Mouse (Mus musculus) midbrain, embryonic 16.5 days (tissue): ENCODE data around the gene Gramd1a. TPM values are rescaled to one million over a fixed set of nuclear protein-coding genes. Genes with fewer than 3 reads are reported as not detected.

Experiments used
- ATAC-seq: fragments of 200-750 bp; cut with Nextera tagmentation; 2 replicates; pipeline ENCODE4 v1.8.0; 2017; ENCODE audit warnings: moderate TSS enrichment
- H3K27ac ChIP-seq: fragments of 300-500 bp; sonication (generic); 2 replicates; pipeline ENCODE4 v1.5.1; 2014; ENCODE audit warnings: mild to moderate bottlenecking, low read length, mixed read lengths
- H3K27me3 ChIP-seq: fragments of 300-500 bp; sonication (generic); 2 replicates; pipeline ENCODE4 v1.6.1; 2014; ENCODE audit warnings: low read depth, low read length, mixed read lengths; ENCODE audit not compliant: control insufficient read depth, insufficient read depth
- H3K36me3 ChIP-seq: fragments of 300-500 bp; sonication (generic); 2 replicates; pipeline ENCODE4 v1.6.1; 2014; ENCODE audit warnings: mild to moderate bottlenecking, low read length, moderate library complexity, mixed read lengths; ENCODE audit not compliant: control insufficient read depth, insufficient read depth
- H3K4me1 ChIP-seq: fragments of 300-500 bp; sonication (generic); 2 replicates; pipeline ENCODE4 v1.6.1; 2014; ENCODE audit warnings: mild to moderate bottlenecking, low read length, mixed read lengths; ENCODE audit not compliant: control insufficient read depth, insufficient read depth
- H3K4me2 ChIP-seq: fragments of 300-500 bp; sonication (generic); 2 replicates; pipeline ENCODE4 v1.6.1; 2014; ENCODE audit warnings: mild to moderate bottlenecking, low read length, mixed read lengths
- H3K4me3 ChIP-seq: fragments of 300-500 bp; sonication (generic); 2 replicates; pipeline ENCODE4 v1.5.1; 2014; ENCODE audit warnings: low read depth, mild to moderate bottlenecking, low read length, moderate library complexity, mixed read lengths
- H3K9ac ChIP-seq: fragments of 300-500 bp; sonication (generic); 2 replicates; pipeline ENCODE4 v1.6.1; 2014; ENCODE audit warnings: low read depth, low read length, mixed read lengths
- H3K9me3 ChIP-seq: fragments of 300-500 bp; sonication (generic); replicated peaks from 2 replicates; pipeline ENCODE4 v1.6.1; 2014; ENCODE audit warnings: mild to moderate bottlenecking, low read length, mixed read lengths; ENCODE audit not compliant: control insufficient read depth, poor library complexity, severe bottlenecking
- WGBS: fragments of 180-500 bp; shearing (Covaris S2); extraction: QIAGEN DNeasy Blood & Tissue Kit; methylation state at CpG from one replicate; pipeline ENCODE4 v1.1.7; 2014; 5-methylcytosine and 5-hydroxymethylcytosine counted together
- polyA plus RNA-seq: library from polyadenylated mRNA; unstranded; fragments of >200 nt; fragmentation: Nextera tagmentation; extraction: Ambion mirVana; gene quantifications from 2 replicates; pipeline ENCODE4 v1.2.1, GENCODE M21; 2015

Gramd1a gene
- polyA plus RNA-seq, 1 experiment from 2014 or later: 239 TPM

- Histone ChIP-seq H3K9me3 (no peaks in the 10 kb centered on the region), H3K36me3 (peaks cover 30% of the 10 kb centered on the region), H3K27me3 (no peaks in the 10 kb centered on the region), H3K27ac (no peak overlapping the region), H3K4me2 (no peak overlapping the region), H3K4me1 (peaks cover 24% of the 10 kb centered on the region), H3K4me3 (no peak overlapping the region), H3K9ac (no peak overlapping the region)
- no peak for ATAC-seq
- WGBS: 97% methylated on average over 16 of the region's 16 CpGs
Measured at GRCm38 (mm10) chr7:31144886-31145285, 10.8 kb downstream of the Gramd1a start.

- Histone ChIP-seq H3K4me1 (no peaks in the 10 kb centered on the region), H3K27me3 (no peaks in the 10 kb centered on the region), H3K4me3 (no peak overlapping the region), H3K9ac (no peak overlapping the region), H3K36me3 (peaks cover 57% of the 10 kb centered on the region), H3K4me2 (no peak overlapping the region), H3K9me3 (no peaks in the 10 kb centered on the region), H3K27ac (no peak overlapping the region)
- 98% methylated on average over 10 of the region's 10 CpGs for WGBS
- ATAC-seq: no peak
Measured at GRCm38 (mm10) chr7:31140941-31141340, 14.8 kb downstream of the Gramd1a start.

- Histone ChIP-seq H3K9ac (no peak overlapping the region), H3K36me3 (peaks cover 63% of the 10 kb centered on the region), H3K9me3 (no peaks in the 10 kb centered on the region), H3K4me3 (no peak overlapping the region), H3K27ac (no peak overlapping the region), H3K4me2 (no peak overlapping the region), H3K4me1 (no peaks in the 10 kb centered on the region), H3K27me3 (no peaks in the 10 kb centered on the region)
- no peak for ATAC-seq
- WGBS: 89% methylated on average over 4 of the region's 4 CpGs
Measured at GRCm38 (mm10) chr7:31140302-31140701, 15.4 kb downstream of the Gramd1a start.

GRCm38 (mm10) chr7:31139765-31140164, 15.9 kb downstream of the Gramd1a start:
- Histone ChIP-seq H3K27me3 (no peaks in the 10 kb centered on the region), H3K4me3 (no peak overlapping the region), H3K4me2 (no peak overlapping the region), H3K4me1 (no peaks in the 10 kb centered on the region), H3K9ac (no peak overlapping the region), H3K36me3 (peaks cover 69% of the 10 kb centered on the region), H3K27ac (no peak overlapping the region), H3K9me3 (no peaks in the 10 kb centered on the region)
- peak; percentile 32; the same call in 1 of the 2 replicates for ATAC-seq
- WGBS: 72% methylated on average over 5 of the region's 5 CpGs

GRCm38 (mm10) chr7:31135717-31136116, 20.0 kb downstream of the Gramd1a start:
- no peak for ATAC-seq
- no peaks in the 10 kb centered on the region for H3K27me3 ChIP-seq
- H3K9ac ChIP-seq: no peak overlapping the region
- no peaks in the 10 kb centered on the region for H3K4me1 ChIP-seq
- H3K4me2 ChIP-seq: no peak overlapping the region
- no peak overlapping the region for H3K27ac ChIP-seq
- 98% methylated on average over 10 of the region's 10 CpGs for WGBS
- H3K4me3 ChIP-seq: no peak overlapping the region
- no peaks in the 10 kb centered on the region for H3K9me3 ChIP-seq
- H3K36me3 ChIP-seq: peaks cover 85% of the 10 kb centered on the region

- no peak overlapping the region for H3K4me3 ChIP-seq
- WGBS: 87% methylated on average over 4 of the region's 4 CpGs
- H3K27me3 ChIP-seq: no peaks in the 10 kb centered on the region
- H3K4me2 ChIP-seq: no peak overlapping the region
- ATAC-seq: no peak
- no peak overlapping the region for H3K27ac ChIP-seq
- H3K36me3 ChIP-seq: peaks cover 82% of the 10 kb centered on the region
- no peaks in the 10 kb centered on the region for H3K9me3 ChIP-seq
- no peaks in the 10 kb centered on the region for H3K4me1 ChIP-seq
- H3K9ac ChIP-seq: no peak overlapping the region
Measured at GRCm38 (mm10) chr7:31131866-31132265, 23.8 kb downstream of the Gramd1a start.

GRCm38 (mm10) chr7:31130841-31131240, 24.9 kb downstream of the Gramd1a start:
- H3K36me3 ChIP-seq: peaks cover 77% of the 10 kb centered on the region
- no peak overlapping the region for H3K27ac ChIP-seq
- H3K9me3 ChIP-seq: no peaks in the 10 kb centered on the region
- 26% methylated on average over 4 of the region's 4 CpGs for WGBS
- H3K9ac ChIP-seq: no peak overlapping the region
- 0 out of 2 replicates have a peak, but pooled peaks have one; percentile 12 for ATAC-seq
- H3K27me3 ChIP-seq: peaks cover 2% of the 10 kb centered on the region; the same call in 1 of the 2 replicates
- H3K4me3 ChIP-seq: no peak overlapping the region
- peaks cover 3% of the 10 kb centered on the region; the same call in 1 of the 2 replicates for H3K4me1 ChIP-seq
- H3K4me2 ChIP-seq: no peak overlapping the region

- no peak overlapping the region for H3K4me3 ChIP-seq
- no peak overlapping the region for H3K4me2 ChIP-seq
- no peak overlapping the region for H3K27ac ChIP-seq
- no peaks in the 10 kb centered on the region for H3K9me3 ChIP-seq
- no peak overlapping the region for H3K9ac ChIP-seq
- peaks cover 5% of the 10 kb centered on the region for H3K27me3 ChIP-seq
- 97% methylated on average over 7 of the region's 7 CpGs for WGBS
- ATAC-seq: no peak
- peaks cover 71% of the 10 kb centered on the region for H3K36me3 ChIP-seq
- peaks cover 6% of the 10 kb centered on the region; the same call in 1 of the 2 replicates for H3K4me1 ChIP-seq
Measured at GRCm38 (mm10) chr7:31130197-31130596, 25.5 kb downstream of the Gramd1a start.

GRCm38 (mm10) chr7:31128157-31128705, 27.5 kb downstream of the Gramd1a start:
- no peak for ATAC-seq
- no peaks in the 10 kb centered on the region for H3K9me3 ChIP-seq
- H3K4me2 ChIP-seq: no peak overlapping the region
- H3K4me1 ChIP-seq: peaks cover 6% of the 10 kb centered on the region; the same call in 1 of the 2 replicates
- WGBS: 69% methylated on average over 9 of the region's 9 CpGs
- peaks cover 51% of the 10 kb centered on the region for H3K36me3 ChIP-seq
- H3K27me3 ChIP-seq: peaks cover 5% of the 10 kb centered on the region
- H3K9ac ChIP-seq: no peak overlapping the region
- H3K27ac ChIP-seq: no peak overlapping the region
- no peak overlapping the region for H3K4me3 ChIP-seq
